Mouse (Mus musculus) retina, adult 2 months (tissue): ENCODE measurements around the gene Ccl27a.
A peak's percentile ranks its signal among the peaks of the same experiment; 100 is the strongest.
"Not testable (repeated sequence)": the region's sequence is repeated elsewhere in the genome, so short reads cannot be mapped to it uniquely, and the experiment has no call there.

Source experiments
- DNase-seq: peaks from one replicate; pipeline ENCODE4 v3.0.0-alpha.2; 2012; ENCODE audit warnings: low read depth, low spot score

The Ccl27a gene

GRCm38 (mm10) chr4:41774002-41774401 lies at the start of gene Ccl27a:
Gene Ccl27a (minus strand): TSS chr4:41774247.
- peak; percentile 73 for DNase-seq

GRCm38 (mm10) chr4:41783197-41783596 lies 9.2 kb upstream of the Ccl27a start:
- DNase-seq, result not testable (repeated sequence)

- DNase-seq, result not testable (repeated sequence)
Observed at GRCm38 (mm10) chr4:41782711-41783110, 8.7 kb upstream of the Ccl27a start.

GRCm38 (mm10) chr4:41781748-41782485 lies 7.9 kb upstream of the Ccl27a start:
- DNase-seq, result not testable (repeated sequence)

DNA sequence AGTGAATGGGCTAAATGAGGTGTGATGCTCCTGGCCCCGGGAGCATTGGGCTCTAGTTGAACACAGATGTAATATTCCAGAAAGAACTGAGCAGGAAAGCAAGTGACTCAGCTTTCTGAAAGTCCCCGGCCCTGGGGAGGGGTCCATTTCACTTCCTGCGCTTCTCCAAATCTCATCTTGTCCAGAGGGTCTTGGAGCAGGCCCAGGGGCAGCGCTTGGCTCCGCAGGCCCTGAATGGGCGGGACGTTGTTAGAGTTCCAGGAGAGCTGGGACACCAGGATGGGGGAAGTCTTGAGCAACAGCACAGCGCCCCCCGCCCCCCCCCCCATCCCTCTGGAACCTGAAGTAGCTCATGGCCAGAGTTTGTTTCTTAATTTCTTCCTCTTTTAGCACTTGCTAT lies 7.2 kb upstream of the Ccl27a start:
- DNase-seq, result not testable (repeated sequence)

- DNase-seq, result not testable (repeated sequence)
Observed at GRCm38 (mm10) chr4:41775840-41776239, 1.8 kb upstream of the Ccl27a start.

- not testable (repeated sequence) for DNase-seq
Observed at GRCm38 (mm10) chr4:41774506-41774905, 459 bp upstream of the Ccl27a start.

DNA sequence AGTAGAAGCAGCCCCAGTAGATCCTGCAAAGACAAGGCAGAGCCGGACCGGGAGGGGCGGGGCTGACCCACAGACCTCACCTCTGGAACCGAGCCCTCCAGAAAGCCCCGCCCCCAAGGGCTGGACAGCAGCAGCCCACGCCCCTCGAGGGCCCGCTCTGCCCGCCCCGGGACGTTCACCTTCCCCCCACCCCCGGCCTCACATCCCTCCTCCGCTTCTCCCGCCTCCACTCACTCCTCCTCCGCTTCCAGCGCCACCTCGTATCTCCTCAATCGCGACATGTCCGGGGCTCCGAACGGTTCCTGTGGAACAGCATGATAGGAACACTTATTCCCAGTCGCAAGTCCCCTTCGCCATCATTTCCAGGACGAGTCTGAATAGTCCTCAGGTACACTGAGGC lies 545 bp downstream of the Ccl27a start:
- peak; percentile 41 for DNase-seq

- not testable (repeated sequence) for DNase-seq
Observed at GRCm38 (mm10) chr4:41772946-41773345, 1.1 kb downstream of the Ccl27a start.

- not testable (repeated sequence) for DNase-seq
Observed at GRCm38 (mm10) chr4:41767301-41767700, 6.7 kb downstream of the Ccl27a start.

- not testable (repeated sequence) for DNase-seq
Observed at GRCm38 (mm10) chr4:41763176-41763575, 10.9 kb downstream of the Ccl27a start.

DNA sequence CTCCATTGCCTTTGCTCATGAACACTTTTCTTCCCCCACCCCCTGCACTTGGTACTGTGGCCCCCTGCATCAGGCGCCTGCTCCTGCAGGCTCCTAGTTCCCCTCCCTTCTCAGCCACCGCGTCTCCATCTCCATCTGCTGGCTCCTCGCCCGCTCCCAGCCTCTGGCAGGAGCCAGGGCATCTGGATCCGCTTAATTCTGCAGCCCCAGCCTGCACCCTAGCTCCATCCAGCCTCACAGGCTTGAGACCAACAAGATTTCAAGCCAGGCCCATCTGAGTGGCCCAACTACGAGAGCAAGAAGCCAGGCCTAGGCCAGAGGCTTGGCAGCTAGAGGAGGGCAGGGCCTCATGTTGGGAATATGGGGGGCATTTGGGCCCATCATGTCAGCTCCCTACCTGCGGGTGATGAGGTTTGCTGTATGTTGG lies 11.3 kb downstream of the Ccl27a start:
- DNase-seq, result not testable (repeated sequence)

GRCm38 (mm10) chr4:41762099-41762687 lies 11.9 kb downstream of the Ccl27a start:
- DNase-seq, result no peak

GRCm38 (mm10) chr4:41761680-41762079 lies 12.4 kb downstream of the Ccl27a start:
- no peak for DNase-seq

DNA sequence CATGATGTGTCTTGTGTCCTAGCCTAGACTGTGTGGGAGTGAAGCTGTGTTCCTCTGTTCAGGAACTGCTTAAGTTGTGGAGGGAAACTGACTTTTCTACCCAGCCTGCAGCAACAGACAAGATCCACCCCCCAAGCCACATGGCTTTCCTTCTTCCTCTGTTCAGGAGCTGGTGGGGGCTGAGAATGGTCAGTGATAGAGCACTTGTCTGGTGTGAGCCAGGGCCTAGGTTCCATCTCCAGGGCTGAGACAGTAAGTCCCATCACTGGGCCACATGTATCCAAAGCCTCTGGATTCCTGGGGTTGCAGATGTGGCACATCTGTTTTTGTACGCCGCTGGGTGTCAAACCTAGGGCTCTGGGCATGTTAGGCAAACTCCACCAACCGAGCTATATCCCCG lies 13.1 kb downstream of the Ccl27a start:
- DNase-seq, result no peak

- peak; percentile 62 for DNase-seq
Observed at GRCm38 (mm10) chr4:41760288-41760721, 13.7 kb downstream of the Ccl27a start.

GRCm38 (mm10) chr4:41759656-41760287 lies 14.3 kb downstream of the Ccl27a start:
- no peak for DNase-seq

- DNase-seq, result no peak
Observed at GRCm38 (mm10) chr4:41759206-41759605, 14.8 kb downstream of the Ccl27a start.

DNA sequence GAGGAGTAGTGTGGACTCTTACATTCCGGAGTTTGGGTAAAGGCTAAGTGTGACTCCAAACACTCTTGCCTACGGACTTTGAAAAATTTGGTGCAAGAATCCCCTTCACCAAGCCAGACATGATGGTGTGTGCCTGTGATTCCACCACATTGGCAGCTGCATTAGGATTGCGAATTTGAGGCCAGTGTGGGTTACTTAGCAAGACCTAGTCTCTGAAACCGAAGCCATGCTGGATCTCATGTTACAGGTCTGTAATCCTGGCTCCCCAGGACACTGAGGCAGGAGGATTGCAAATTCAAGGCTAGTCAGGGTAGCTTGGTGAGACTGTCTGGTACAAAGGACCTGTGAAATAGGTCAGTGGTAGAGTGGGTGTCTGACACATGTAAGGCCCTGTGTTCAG lies 15.3 kb downstream of the Ccl27a start:
- no peak for DNase-seq

GRCm38 (mm10) chr4:41758021-41758420 lies 16.0 kb downstream of the Ccl27a start:
- no peak for DNase-seq

GRCm38 (mm10) chr4:41757321-41757720 lies 16.7 kb downstream of the Ccl27a start:
- DNase-seq, result no peak

DNA sequence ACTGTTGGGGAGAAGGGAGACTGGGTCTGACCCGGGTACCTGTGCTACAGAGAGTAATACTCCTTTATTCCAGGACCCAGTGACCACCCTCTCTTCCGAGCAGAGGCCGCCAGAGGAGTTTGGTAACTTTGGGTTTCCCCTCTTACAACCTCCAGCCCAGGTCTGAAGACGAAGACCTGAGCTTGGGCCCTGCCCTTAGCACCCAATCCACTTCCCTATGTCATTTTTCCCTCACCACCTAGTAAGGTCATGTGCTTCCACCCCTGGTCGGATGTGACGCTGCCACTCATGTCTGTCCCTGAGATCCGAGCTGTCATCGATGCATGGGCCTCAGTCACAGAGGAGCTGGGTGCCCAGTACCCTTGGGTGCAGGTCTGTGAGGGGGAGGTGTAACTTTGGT lies 17.6 kb downstream of the Ccl27a start:
- no peak for DNase-seq
